Mouse (Mus musculus): ENCODE measurements at regions not wholly inside any gene's neighbourhood (a gene's known extent, or its start where the extent isn't known, plus 50 kb on each side); places are given as distances from the start of the nearest gene placed in this dataset.

GRCm38 (mm10) chr3:34577115-34577514, 73.1 kb upstream of the Sox2 start:
- TF ChIP-seq CTCF (IDR thresholded peaks at IDR 0.05; ENCODE audit: low read depth): no peak
- TF ChIP-seq EP300 (IDR thresholded peaks at IDR 0.05; ENCODE audit: low read depth): no peak
